Mouse (Mus musculus): ENCODE measurements at regions not wholly inside any gene's neighbourhood (a gene's known extent, or its start where the extent isn't known, plus 50 kb on each side); places are given as distances from the start of the nearest gene placed in this dataset.
A peak's percentile ranks its signal among the peaks of the same experiment; 100 is the strongest.

DNA sequence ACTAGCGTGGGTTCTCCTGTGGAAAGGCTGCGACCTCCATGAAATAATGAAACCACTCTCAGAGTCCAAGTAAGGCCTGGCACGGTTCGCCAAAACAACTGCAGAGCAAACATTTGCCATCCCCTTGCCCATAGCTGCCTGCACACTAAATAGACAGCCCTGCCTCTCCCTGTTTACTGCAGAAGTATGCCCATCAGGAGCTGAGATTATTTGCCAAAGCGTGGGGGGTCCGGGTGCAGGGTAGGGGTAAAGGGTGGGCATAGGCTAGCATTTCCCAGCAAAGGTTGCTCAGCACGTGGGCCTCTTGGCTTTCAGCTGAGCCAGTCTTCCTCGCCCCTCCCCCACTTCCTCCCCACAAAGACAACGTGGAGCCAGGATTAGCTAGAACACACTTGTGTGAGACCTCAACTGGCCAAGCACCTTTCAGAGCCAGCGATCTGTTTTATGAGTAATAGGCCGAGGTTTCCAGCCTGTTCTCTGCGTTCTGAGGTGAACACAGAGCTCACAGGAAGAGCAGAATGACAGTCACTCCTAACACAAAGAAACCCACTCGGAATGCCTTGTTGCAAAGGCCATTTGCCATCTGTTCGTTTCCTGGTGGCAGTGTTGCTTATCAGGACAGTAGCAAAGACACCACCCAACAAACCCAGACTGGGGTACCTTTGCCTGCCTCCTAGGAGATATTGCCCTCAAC is 55.6 kb upstream of the Cep85l start:
- peak; percentile 78 to 79 for DNase-seq (ENCODE audit: low spot score in 2 of 2)

DNA sequence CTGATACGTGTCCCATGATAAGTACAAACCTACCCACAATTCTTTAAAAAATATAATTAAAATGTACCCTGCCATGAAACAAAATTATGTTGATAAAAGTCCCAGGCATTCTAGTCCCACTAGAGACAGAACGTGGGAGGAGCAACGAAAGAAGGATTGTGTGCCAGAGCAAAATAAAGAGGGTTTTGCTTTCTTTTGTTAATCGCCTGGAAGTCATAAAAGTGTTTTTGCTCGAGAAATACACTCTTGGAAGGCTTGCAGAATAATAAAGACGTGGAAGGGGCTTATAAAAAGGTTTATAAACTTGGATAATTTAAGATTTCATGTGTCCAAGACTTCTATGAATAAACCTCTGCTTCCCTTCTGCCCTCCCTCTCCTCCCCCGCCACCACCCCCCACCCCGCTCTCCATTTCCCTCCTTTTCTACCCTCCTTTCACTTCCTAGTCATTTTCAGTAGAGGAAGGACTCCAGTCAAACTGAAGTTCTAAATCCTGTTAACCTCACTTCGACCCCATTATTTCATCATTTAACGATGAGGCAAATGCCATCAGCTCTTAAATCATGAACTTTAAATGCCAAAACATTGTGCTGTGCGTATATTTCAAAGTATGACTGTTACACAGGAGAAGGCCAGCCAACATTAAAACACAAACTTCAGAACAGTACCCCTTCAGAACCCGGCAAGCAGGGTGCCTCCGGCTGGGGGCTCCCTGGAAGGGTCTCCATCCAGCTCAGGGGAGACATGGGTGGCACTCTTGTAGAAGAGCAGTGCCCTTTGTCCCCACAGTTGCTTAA is 54.8 kb upstream of the Cep85l start:
- DNase-seq (ENCODE audit: low spot score in 2 of 2), result no peak

DNA sequence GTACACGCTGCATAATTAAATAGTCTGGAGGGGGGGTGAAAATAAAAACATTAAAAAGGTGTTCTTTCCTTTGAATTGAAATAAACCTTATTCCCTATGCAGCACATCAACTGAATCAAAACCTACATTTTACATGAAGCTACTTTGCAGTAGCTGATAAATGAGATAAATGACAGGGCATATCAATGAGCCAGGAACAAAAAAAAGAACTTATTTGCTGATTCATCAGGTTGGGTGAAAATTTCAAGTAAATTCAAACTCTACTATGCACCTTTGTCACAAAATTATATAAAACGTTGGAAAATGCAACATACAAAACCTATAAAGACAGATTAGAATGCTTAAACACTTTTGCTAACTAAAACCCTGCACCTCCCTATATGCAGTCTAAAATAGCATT is 53.0 kb upstream of the Cep85l start:
- DNase-seq (ENCODE audit: low spot score in 2 of 2), result no peak

DNA sequence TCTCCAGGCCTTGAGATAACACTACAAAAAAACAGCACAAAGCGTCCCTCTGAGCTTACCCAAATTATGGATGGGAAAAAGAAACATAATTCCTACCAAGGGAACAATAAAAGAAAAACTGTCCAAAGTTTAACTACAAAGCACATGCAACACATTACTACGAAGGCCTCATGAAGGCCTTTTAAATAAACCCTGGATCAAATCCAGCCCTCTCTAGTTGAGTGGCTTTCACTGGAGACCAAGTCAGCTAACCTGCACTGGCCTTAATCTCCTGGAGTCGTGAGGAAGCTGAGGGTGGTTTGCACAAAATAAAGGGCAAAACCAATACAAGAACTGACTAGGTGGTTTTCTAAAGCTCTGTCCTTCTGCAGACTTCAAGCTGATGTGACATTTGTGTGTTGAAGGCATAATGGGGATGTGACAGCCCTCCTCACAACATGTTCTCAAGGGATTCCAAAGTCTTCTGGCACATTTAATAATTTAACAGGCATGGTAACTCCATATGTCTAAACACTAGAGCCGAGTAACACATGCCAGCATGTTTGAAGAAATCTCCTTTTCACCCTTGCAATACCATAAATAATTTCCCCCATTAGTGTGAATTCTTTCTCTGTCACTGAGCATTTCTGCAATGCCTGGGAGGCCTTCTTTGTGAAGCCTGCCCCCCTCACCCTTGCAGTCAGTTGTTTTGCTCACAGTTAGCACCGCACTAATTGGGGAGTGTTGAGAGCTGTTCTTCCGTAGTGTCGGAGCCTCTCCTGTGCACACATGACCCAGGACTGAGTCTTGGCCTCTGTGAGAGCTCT is 50.0 kb upstream of the Cep85l start:
- DNase-seq (ENCODE audit: low spot score in 2 of 2), result no peak
